Mouse (Mus musculus): Measurements from ENCODE around the gene Ankef1. TPM values are rescaled to one million over a fixed set of nuclear protein-coding genes. Genes with fewer than 3 reads are reported as not detected.

Ankef1 gene
- polyA plus RNA-seq (2012; rRNA removed) = 0.37 and 0.39 TPM in 2 replicates

DNA sequence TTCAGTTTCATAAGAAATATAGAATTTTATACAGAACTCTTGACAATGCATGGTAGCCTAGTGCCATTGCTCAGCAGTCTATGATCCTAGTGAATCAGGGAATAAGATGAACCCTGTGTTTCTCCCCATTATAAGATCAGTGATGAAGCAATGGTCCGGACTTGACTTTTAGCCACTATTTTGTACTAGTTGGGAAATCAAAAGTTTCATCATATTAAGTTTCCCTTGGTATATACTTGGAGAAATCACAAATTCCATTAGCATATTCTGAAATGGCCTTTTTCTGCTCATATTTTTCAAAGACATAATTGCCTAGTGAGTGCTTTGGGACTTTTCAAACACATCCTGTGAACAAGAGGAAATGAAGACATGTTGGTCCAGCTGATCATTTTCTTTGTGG, at the start of gene Ankef1:
Ankef1 (plus strand) TSS at position 260 of the 400 bp plus-strand sequence.

Other genes starting within 250 kb of the Ankef1 start
- gene Pak7, start 113.9 kb upstream of the Ankef1 start, polyA plus RNA-seq (2012; rRNA removed) = 17.1 and 18.6 TPM in 2 replicates
- 122 and 125 TPM in 2 replicates for gene Snap25, start 211.5 kb downstream of the Ankef1 start, polyA plus RNA-seq (2012; rRNA removed)